Mouse (Mus musculus): ENCODE data around the gene Pld5.

Gene Pld5

GRCm38 (mm10) chr1:175950421-175950820, 324.7 kb downstream of the Pld5 start:
- no peak for DNase-seq (ENCODE audit: low read depth, low spot score)

GRCm38 (mm10) chr1:175946718-175947315, 328.3 kb downstream of the Pld5 start:
- no peak for DNase-seq (ENCODE audit: low read depth, low spot score)

- DNase-seq (ENCODE audit: low read depth, low spot score): no peak
These were observed 331.9 kb downstream of the Pld5 start for GRCm38 (mm10) chr1:175943168-175943567.

- DNase-seq (ENCODE audit: low read depth, low spot score): no peak
These were observed 336.4 kb downstream of the Pld5 start for GRCm38 (mm10) chr1:175938731-175939130.

GRCm38 (mm10) chr1:175936282-175936737, 338.8 kb downstream of the Pld5 start:
- peak; percentile 64 for DNase-seq (ENCODE audit: low read depth, low spot score)

- no peak for DNase-seq (ENCODE audit: low read depth, low spot score)
These were observed 343.7 kb downstream of the Pld5 start for GRCm38 (mm10) chr1:175931391-175931790.

- peak; percentile 39 for DNase-seq (ENCODE audit: low read depth, low spot score)
These were observed 351.0 kb downstream of the Pld5 start for GRCm38 (mm10) chr1:175923848-175924787.

- DNase-seq (ENCODE audit: low read depth, low spot score): no peak
These were observed 354.0 kb downstream of the Pld5 start for GRCm38 (mm10) chr1:175921091-175921490.

- no peak for DNase-seq (ENCODE audit: low read depth, low spot score)
These were observed 355.1 kb downstream of the Pld5 start, which contains the start of gene Gm38100 for GRCm38 (mm10) chr1:175920029-175920428. Gene Gm38100 (plus strand): TSS chr1:175920329.

- no peak for DNase-seq (ENCODE audit: low read depth, low spot score)
These were observed 361.3 kb downstream of the Pld5 start for GRCm38 (mm10) chr1:175913728-175914303.
